20 mouse cellular contexts compared by ENCODE assay signal in genomic region chr2:20774462-20774861, GRCm38 (mm10).
DNase-seq lines count a peak whose midpoint lies in the region; ATAC-seq and TF ChIP-seq lines count a peak whose summit lies in the region.
"Had no signal": no experiment of that assay in that cellular context is flagged by ENCODE, and none has a peak within 500 bp of the region (broad histone marks: within the 10 kb centered on the region; RNA-seq: fewer than 3 reads in every experiment).

No protein-coding gene starts in this region.

- peaks cover 8% of the 10 kb centered on the region; the same call in 1 of the 2 replicates for H3K36me3 ChIP-seq in heart, embryonic 10.5 days
- peaks cover 4% of the 10 kb centered on the region for H3K36me3 ChIP-seq in intestine, embryonic 15.5 days
- H3K36me3 ChIP-seq in intestine, postnatal 0 days (ENCODE audit: control insufficient read depth, insufficient read depth) = peaks cover 39% of the 10 kb centered on the region
- peaks cover 3% of the 10 kb centered on the region; the same call in 1 of the 2 replicates for H3K36me3 ChIP-seq in stomach, postnatal 0 days (ENCODE audit: control insufficient read depth, insufficient read depth, low read length)
- no peaks in the 10 kb centered on the region for H3K36me3 ChIP-seq in hindbrain, embryonic 13.5 days
- H3K36me3 ChIP-seq: forebrain, embryonic 15.5 days had no signal

- H3K27me3 ChIP-seq in heart, embryonic 10.5 days (ENCODE audit: insufficient read depth, poor library complexity, severe bottlenecking) = no peaks in the 10 kb centered on the region
- H3K27me3 ChIP-seq in intestine, embryonic 15.5 days (replicated peaks) = no peaks in the 10 kb centered on the region
- no peaks in the 10 kb centered on the region for H3K27me3 ChIP-seq in intestine, postnatal 0 days (replicated peaks; ENCODE audit: control insufficient read depth, insufficient read depth, low read length)
- H3K27me3 ChIP-seq in stomach, postnatal 0 days (ENCODE audit: control insufficient read depth, insufficient read depth, low read length) = no peaks in the 10 kb centered on the region
- no peaks in the 10 kb centered on the region for H3K27me3 ChIP-seq in hindbrain, embryonic 13.5 days
- H3K27me3 ChIP-seq: embryonic facial prominence, embryonic 12.5 days; forebrain, embryonic 13.5 days; forebrain, embryonic 15.5 days had no signal

- 65% methylated on average over 2 of the region's 2 CpGs for WGBS in heart, embryonic 10.5 days
- WGBS in intestine, embryonic 15.5 days = 69% methylated on average over 2 of the region's 2 CpGs
- WGBS in intestine, postnatal 0 days = 59% methylated on average over 2 of the region's 2 CpGs
- 77% methylated on average over 2 of the region's 2 CpGs for WGBS in stomach, postnatal 0 days
- whole genome bisulfite sequencing in hindbrain, embryonic 13.5 days = 90% methylated on average over 2 of the region's 2 CpGs

- no peak for TF ChIP-seq EP300 in stomach, postnatal 0 days (optimal IDR thresholded peaks at IDR 0.05)

- TF ChIP-seq CTCF in intestine, postnatal 0 days (IDR thresholded peaks at IDR 0.05; ENCODE audit: low read depth) = no peak
- no peak for TF ChIP-seq CTCF in stomach, postnatal 0 days (IDR thresholded peaks at IDR 0.05; ENCODE audit: low read depth)

- H3K4me3 ChIP-seq in heart, embryonic 10.5 days = no peak overlapping the region
- no peak overlapping the region for H3K4me3 ChIP-seq in intestine, embryonic 15.5 days (replicated peaks)
- H3K4me3 ChIP-seq in intestine, postnatal 0 days (ENCODE audit: low read depth, low read length) = no peak overlapping the region
- H3K4me3 ChIP-seq in stomach, postnatal 0 days (ENCODE audit: low read depth, low read length) = no peak overlapping the region
- H3K4me3 ChIP-seq in hindbrain, embryonic 13.5 days = no peak overlapping the region
- H3K4me3 ChIP-seq: embryonic facial prominence, embryonic 10.5 days; embryonic facial prominence, embryonic 12.5 days; forebrain, embryonic 13.5 days; forebrain, embryonic 15.5 days had no signal

- ATAC-seq in intestine, embryonic 15.5 days = peak; percentile 69
- peak; percentile 75 for ATAC-seq in intestine, postnatal 0 days
- peak; percentile 69; the same call in 1 of the 2 replicates for ATAC-seq in stomach, postnatal 0 days (ENCODE audit: low FRiP score, low TSS enrichment)
- no peak for ATAC-seq in hindbrain, embryonic 13.5 days (ENCODE audit: low FRiP score)
- ATAC-seq in inflammation-experienced regulatory T-cells, adult 6 months = no peak
- ATAC-seq: forebrain, embryonic 13.5 days; forebrain, embryonic 15.5 days; forebrain, postnatal 0 days had no signal

- H3K9ac ChIP-seq in intestine, embryonic 15.5 days = no peak overlapping the region
- no peak overlapping the region for H3K9ac ChIP-seq in intestine, postnatal 0 days (ENCODE audit: low read depth, low read length)
- no peak overlapping the region for H3K9ac ChIP-seq in stomach, postnatal 0 days (ENCODE audit: low read length)
- no peak overlapping the region for H3K9ac ChIP-seq in hindbrain, embryonic 13.5 days
- H3K9ac ChIP-seq: embryonic facial prominence, embryonic 12.5 days; forebrain, embryonic 13.5 days; forebrain, embryonic 15.5 days; forebrain, postnatal 0 days had no signal

- no peak overlapping the region for H3K27ac ChIP-seq in heart, embryonic 10.5 days
- H3K27ac ChIP-seq in intestine, embryonic 15.5 days = no peak overlapping the region
- H3K27ac ChIP-seq in intestine, postnatal 0 days (ENCODE audit: low read depth, low read length) = no peak overlapping the region
- H3K27ac ChIP-seq in stomach, postnatal 0 days (replicated peaks) = no peak overlapping the region
- H3K27ac ChIP-seq in hindbrain, embryonic 13.5 days = no peak overlapping the region
- H3K27ac ChIP-seq: embryonic facial prominence, embryonic 10.5 days; embryonic facial prominence, embryonic 12.5 days; forebrain, embryonic 13.5 days; forebrain, embryonic 15.5 days had no signal

- no peak overlapping the region for H3K4me2 ChIP-seq in intestine, embryonic 15.5 days (replicated peaks)
- no peak overlapping the region for H3K4me2 ChIP-seq in intestine, postnatal 0 days (replicated peaks; ENCODE audit: low read depth)
- H3K4me2 ChIP-seq in stomach, postnatal 0 days (replicated peaks; ENCODE audit: low read depth) = no peak overlapping the region
- no peak overlapping the region for H3K4me2 ChIP-seq in hindbrain, embryonic 13.5 days
- H3K4me2 ChIP-seq: embryonic facial prominence, embryonic 12.5 days; forebrain, embryonic 13.5 days; forebrain, embryonic 15.5 days had no signal

- DNase-seq in heart, adult 11 months = peak; percentile 24
- DNase-seq in heart, embryonic 10.5 days (ENCODE audit: low spot score) = no peak
- peak; percentile 21 for DNase-seq in stomach, postnatal 0 days (ENCODE audit: low spot score)
- DNase-seq in cerebellum, postnatal 25 days = no peak
- DNase-seq: adrenal gland, adult 8-10 months; adrenal gland, postnatal 14 days; adrenal gland, postnatal 36 days; cerebellum, adult 11-12 months; cerebellum, adult 2 months; cerebellum, adult 9-10 months; cerebellum, postnatal 10 days; forebrain, postnatal 0 days had no signal

- H3K9me3 ChIP-seq in heart, embryonic 10.5 days = no peaks in the 10 kb centered on the region
- no peaks in the 10 kb centered on the region for H3K9me3 ChIP-seq in intestine, embryonic 15.5 days
- no peaks in the 10 kb centered on the region for H3K9me3 ChIP-seq in intestine, postnatal 0 days (ENCODE audit: control insufficient read depth)
- H3K9me3 ChIP-seq in stomach, postnatal 0 days (ENCODE audit: control insufficient read depth, low read length) = no peaks in the 10 kb centered on the region
- no peaks in the 10 kb centered on the region for H3K9me3 ChIP-seq in hindbrain, embryonic 13.5 days
- H3K9me3 ChIP-seq: embryonic facial prominence, embryonic 10.5 days; embryonic facial prominence, embryonic 12.5 days; forebrain, embryonic 13.5 days; forebrain, embryonic 15.5 days had no signal

- H3K4me1 ChIP-seq in heart, embryonic 10.5 days = no peaks in the 10 kb centered on the region
- no peaks in the 10 kb centered on the region for H3K4me1 ChIP-seq in intestine, embryonic 15.5 days (replicated peaks)
- no peaks in the 10 kb centered on the region; the same call in 1 of the 2 replicates for H3K4me1 ChIP-seq in intestine, postnatal 0 days (replicated peaks; ENCODE audit: control insufficient read depth, insufficient read depth, low read length)
- no peaks in the 10 kb centered on the region for H3K4me1 ChIP-seq in stomach, postnatal 0 days (replicated peaks; ENCODE audit: control insufficient read depth, insufficient read depth)
- H3K4me1 ChIP-seq in hindbrain, embryonic 13.5 days (replicated peaks) = no peaks in the 10 kb centered on the region
- H3K4me1 ChIP-seq: embryonic facial prominence, embryonic 10.5 days; embryonic facial prominence, embryonic 12.5 days; forebrain, embryonic 13.5 days; forebrain, embryonic 15.5 days had no signal

Comparison
In these comparisons a context has a peak if more than half of its experiments do, and no peak if none do; other contexts are left out.
1. DNase-seq: peak in heart, adult 11 months (single experiment) and stomach, postnatal 0 days (single experiment); none in heart, embryonic 10.5 days (single experiment) and cerebellum, postnatal 25 days (0 of 2).
2. ATAC-seq: peak in intestine, embryonic 15.5 days (single experiment), intestine, postnatal 0 days (single experiment) and stomach, postnatal 0 days (single experiment); none in hindbrain, embryonic 13.5 days (single experiment) and inflammation-experienced regulatory T-cells, adult 6 months (single experiment).